Mouse (Mus musculus): Measurements from ENCODE around the gene Rpp25.

Rpp25 gene

DNA sequence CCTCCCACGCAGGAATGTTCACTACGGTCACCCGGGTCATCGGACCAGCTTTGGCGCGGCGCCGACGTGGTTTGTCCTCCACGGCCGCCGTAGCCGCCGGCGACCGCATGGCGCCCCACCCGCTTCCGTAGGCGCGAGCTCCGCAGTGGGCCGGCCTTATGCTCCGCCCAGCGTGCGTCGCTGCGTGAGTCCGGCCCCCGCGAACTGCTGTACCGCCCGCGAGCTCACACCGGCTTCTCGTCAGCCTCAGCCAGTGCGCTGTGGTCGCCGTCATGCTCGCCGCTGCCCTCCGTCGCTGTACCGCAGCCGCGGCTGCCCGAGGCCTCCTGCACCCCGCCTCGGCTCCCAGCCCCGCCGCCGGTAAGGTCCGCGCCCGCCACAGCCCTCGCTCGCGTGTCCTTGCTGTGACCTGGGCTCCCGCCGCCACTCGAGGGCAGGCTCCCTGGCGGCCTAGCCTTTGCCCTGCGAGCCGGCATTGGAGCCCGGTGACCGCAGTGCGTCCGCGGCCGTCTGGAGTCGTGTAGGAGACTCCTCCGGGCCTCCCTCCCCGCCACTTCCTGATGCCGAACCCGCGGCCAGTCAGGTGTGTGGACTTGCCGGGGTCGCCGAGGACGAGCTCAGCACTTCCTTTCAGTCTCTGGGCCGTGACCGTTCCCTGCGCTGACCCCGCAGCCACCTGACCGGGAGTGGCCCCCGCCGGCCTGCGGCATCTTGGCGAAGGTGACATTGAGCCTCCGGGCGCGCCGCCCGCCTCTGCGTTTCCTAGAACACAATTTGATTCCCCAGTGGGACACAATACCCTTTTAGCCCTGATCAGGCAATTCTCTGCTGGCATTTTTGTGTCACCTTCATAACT, 17.5 kb downstream of the Rpp25 start, which contains the start of gene Cox5a:
TSS of gene Cox5a (plus strand) at position 219 of the 856 bp plus-strand sequence.
- DNase-seq = peak; percentile 96

DNA sequence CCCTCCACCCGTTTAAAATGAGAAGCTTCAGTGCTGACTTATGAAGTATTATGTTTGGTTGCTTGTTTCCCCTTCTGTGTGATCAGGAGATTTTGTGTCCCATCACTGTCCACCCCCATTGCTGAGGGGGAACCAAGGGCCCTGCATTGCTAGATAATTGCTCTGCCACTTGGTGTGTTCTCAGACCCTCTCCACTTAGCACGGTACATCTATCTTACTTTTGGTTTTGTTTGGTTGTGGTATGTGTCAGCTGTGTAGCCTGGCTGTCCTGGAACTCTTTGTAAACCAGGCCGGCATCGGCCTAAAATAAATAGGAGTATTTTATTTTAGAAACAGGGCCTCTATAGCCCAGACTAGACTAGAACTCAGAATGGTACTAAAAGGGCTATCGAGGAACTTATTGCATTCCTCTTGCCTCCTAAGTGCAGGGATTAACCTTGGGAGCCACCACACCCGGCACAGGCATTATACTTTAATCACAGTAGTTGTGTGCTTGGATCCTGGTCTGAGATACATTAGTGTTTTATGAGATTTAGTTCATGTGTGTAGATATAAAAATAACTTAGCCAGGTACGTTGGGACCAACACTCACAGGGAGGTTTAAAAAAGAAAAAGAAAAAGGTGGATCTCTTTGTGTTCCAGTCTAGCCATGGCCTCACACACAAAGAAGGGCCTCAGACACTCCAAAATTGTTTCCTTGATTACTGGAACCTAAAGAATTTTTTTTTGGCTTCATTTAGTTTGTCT, 18.5 kb downstream of the Rpp25 start:
- no peak for DNase-seq

DNA sequence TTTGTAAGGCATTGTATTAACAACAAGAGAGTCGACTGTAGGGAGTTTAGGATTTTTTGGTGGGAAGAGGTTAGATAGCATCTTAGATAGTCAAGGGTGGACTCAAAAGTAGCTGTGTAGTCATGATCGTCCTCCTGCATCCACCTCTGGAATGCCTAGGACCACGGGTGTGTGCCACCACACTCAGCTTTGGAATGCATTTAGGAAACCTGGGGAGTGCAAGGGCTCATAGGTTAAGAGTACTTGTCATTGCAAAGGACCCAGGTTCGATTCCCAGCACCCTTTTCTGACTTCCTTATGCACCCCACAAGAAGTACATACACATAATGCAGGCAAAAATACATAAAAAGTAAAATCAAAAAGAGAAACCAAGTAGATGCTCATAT, 19.0 kb downstream of the Rpp25 start:
- no peak for DNase-seq

DNA sequence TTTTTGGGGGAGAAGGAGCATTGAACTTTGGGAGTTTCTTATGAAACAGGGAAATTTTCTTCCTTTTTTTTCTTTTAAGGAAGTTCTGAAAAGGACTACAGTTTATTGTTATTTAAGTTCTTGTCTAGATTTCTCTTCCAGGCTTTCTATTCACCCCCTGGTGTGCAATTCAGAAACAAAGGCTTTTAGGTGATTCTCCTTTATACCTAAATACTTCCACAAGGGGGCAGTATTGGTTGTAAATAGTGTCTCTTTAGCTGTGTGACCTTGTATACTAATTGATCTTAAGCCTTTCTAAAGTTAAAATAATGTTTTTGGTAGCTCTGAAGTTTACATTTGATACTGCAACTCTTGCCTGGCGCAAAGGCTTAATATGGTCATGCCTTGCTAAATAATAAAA, 19.9 kb downstream of the Rpp25 start:
- no peak for DNase-seq

DNA sequence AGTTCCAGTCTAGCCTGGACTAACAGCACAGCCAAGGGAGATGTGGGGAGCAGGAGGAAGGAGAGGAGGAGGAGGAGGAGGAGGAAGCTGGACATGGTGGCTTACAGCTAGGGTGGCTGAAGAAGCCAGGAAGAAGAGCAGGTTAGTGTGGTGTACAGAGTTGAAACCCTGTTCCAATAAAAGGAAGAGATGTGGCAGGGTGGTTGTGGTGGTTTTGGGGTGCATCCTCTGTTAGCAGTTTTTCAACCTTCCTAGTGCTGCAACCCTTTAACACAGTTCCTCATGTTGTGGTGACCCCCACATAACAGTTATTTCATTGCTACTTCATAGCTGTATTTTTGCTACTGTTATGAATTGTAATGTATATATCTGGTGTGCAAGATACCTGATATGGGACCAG, 20.6 kb downstream of the Rpp25 start:
- DNase-seq = no peak

DNA sequence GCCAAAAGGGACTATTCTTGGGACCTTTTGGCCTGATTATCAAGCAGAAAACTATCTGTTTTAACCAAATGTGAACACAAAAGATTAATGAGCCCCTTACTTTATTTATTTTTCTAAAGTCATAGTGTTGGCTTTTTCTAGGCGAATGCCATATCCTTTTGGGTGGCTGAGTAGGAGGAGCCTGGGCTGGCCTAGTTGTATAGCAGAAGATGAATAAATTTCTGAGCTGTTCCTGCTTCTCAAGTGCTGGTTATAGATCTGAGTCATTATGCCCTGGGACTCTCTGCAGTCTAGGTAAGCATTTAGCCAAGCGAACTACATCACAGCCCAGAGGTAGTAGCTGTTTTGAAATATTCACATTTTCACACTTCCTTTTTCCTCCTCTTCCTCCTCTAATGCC, 21.7 kb downstream of the Rpp25 start:
- peak; percentile 43 for DNase-seq

DNA sequence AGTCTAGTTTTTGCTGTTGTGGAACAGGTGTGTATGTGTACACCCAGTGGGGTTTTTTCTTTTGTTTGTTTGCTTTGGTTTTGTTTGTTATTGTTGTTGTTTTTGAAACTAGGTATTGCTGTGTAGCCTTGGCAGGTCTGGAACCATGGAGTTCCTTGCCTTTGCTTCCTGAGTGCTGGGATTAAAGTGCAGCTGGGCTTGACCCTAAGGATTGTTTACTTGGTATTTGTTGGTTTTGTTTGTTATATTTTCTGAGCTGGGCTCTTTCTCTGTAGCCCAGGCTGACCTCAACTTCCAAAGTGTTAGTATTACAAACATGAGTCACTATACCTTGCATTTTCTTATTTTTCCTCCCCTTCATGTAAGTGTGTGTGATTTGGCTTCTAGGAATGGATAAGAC, 22.6 kb downstream of the Rpp25 start:
- no peak for DNase-seq

DNA sequence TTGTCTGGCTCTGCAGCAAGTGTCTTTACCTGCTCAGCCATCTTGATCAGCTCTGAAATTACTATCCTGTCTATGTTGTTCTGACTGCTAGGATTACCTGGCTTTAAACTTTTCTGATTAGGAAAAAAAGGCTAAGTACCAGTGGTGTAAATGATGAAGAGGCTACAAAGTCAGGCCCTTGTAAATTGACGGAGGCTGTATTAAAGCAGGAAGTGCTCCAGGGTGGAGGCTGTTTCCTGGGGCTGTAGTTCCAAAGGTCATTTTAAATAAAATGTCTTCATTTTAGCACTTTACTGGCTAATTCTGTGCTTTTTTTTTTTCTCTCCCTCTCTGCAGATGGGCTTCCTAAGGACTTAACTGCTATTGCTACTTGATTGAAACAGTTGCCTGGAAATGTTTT, 28.1 kb downstream of the Rpp25 start:
- no peak for DNase-seq

DNA sequence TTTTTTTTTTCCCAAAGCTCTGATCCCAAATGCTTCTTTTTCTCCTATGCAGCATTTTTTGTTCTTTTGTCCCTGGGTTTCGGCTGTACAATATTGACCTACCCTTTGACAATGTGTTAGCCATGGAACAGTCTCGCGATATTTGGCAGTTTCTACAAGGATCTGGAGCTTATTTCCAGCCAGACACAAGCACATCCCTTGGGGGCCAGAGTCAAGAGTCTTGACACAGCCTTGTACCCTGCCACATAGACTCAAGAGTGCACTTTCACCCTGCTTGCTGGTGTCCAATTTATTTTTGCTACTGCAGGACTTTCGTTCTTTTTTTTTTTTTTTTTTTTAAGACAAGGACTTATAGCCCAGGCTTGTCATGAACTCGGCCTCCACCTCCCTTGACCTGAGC, 32.5 kb downstream of the Rpp25 start:
- no peak for DNase-seq

DNA sequence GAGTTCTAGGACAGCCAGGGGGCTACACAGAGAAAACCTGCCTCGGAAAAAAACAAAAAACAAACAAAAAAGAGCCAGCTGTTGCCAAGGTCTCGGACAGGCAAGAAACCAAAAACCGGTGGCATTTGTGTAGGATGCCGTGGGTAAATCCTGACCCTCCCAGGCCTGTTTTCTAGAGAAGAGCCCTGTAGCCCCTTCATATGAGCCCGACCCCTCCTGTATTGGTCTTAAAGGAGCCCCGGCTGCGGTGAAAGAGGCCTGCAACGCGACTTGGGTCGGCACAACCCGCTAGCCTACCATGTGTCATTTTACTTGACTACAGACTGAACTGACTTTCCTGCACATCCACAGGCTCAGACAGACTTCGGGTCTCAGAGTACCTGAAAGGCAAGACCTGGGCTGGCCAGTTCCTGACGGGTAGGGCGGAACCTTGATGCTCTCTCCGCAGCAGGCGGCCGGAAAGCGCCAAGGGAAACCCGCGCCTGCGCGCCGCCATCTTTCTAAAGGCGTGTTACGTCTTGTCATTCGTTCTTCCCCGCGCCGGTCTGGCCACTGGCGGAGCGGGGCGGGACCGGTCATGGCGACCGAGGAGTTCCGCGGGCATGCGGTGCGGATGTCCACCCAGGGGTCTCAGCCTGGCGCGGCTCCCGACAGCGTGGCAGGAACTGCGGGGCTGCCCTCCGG, 33.4 kb downstream of the Rpp25 start, which contains the start of gene Fam219b:
TSS of gene Fam219b (plus strand) at position 485 of the 684 bp plus-strand sequence.
- DNase-seq = peak; percentile 94

DNA sequence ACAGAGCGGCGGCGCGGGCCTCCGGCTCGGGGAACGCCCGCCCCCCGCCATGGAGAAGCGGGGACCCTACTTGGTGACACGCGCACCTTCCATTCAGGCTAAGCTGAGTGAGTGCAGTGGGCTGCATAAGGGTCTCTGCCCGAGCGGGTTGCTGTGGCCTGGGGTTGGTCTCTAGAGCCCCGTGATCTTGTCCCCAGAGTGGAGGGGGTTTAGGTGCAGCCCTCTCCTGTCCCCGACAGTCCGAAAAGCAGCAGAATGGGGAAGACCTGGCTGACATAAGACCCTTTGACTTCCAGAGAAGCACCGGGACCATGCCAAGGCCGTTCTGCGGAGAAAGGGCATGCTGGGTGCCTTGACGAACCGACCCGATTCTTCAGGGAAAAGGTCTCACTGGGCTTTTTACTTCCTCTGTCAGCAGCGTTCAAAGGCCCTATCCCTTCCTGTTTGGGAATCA, 33.9 kb downstream of the Rpp25 start:
- no peak for DNase-seq

DNA sequence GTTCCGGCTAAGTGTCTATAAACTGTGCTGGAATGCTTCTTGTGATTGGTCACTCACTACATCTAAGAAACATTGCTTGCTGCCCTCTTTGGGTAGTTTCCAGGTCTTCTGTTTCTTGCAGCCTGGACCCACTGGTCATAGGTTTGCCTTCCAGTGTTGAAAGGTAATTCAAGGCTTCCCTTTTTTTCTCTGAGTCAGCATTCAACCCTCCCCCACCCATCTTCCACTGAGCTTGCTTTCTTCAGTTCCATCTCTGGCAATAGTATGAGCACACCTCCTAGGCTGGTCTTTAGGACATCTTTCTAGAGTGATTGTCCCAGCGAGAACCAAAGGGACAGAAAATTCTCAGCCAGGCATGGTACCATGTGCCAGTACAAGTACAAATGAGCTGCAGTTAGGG, 35.7 kb downstream of the Rpp25 start:
- DNase-seq = no peak

DNA sequence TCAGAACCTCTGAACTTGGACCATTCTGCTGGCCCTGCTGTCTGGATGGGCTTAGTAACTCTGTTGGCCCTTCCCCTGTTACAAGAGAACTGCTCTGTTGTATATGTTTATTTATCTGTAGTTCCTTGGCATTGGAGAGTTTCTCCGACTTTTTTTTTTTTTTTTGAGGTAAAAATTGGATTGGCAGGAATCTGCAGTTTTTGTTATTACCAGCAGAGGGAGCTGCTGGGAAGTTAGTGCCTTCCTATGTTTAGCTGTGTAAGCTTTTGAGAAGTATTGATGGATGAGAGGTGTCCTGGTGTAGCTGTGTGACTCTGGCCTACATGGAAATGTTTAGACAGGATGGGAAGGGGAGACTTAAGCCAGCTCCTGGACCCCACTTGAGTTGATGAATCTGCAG, 37.5 kb downstream of the Rpp25 start:
- peak; percentile 52 for DNase-seq

DNA sequence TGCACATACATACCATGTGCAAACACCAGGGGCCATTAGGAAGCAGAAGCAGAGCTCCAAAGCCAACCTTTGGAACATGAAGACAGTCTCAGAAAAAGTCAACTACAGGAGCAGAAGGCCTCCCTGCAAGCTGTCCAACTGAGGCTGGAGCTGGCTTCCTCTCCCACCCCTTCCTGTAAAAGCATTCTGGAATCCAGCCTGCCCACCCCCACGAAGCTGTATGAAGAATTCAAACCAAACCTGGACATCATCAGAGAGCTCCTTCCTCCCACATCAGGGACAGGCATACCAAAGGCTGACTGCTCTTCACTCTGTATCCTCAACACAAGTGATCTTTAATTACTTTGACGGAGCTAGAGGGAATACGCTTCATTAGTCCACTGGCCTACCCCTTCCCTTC, 40.1 kb downstream of the Rpp25 start:
- DNase-seq = peak; percentile 30

DNA sequence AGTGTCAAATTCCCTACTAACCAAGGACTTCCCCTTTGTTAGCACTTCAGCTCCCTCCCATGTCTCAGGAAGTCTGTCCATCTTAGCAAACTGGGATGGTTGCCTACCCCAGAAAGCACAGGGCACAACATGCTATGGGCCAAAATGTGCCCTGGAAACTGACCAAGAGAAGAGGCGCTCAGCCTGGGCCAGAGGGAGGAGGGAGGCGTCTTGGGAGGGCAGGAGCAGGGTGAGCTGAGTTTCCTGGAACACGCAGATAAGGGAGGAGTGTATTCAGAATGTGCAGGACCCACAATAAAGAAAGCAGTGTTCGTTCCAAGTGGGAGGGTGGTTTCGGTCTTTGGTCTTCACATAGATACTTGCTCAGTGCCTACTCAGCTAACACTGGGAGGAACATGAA, 43.5 kb downstream of the Rpp25 start:
- DNase-seq = no peak

DNA sequence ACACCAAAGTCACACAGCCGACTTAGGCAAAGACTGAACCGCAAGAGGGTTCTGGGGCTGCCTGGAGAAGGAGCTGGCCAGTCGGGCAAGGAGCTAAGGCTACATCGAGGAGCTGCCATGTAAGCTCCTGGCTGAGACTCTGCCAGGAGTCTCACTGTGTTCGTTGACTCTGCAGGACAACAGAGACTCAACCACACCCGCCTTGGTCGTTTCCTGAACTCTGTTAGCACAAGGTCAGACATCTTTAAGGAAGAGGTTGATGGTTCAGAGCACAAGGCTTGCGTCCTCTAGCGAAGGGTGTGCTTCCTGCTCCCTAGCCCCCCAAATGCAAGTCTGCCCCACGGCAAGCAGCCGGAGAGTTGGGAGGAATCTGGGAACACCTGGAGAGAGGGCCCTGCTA, 44.0 kb downstream of the Rpp25 start:
- no peak for DNase-seq

DNA sequence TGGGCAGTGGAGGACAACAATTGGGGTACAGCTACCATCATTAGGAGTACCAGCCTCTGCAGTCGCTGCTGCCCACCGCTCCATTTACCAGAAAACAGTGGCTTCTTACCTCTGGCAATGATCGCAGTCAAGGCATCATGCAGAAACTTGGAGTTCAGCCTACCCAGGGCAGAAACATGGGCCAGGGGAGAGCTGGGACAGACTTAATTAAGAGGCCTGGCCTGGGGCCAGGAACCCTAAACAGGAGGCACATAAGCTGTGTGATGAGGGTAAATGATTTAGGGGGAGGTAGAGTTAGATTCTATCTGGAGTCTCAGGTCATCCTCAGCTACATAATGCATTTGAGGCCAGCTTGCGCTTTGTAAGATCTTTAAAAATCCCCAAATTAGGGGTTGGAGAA, 45.4 kb downstream of the Rpp25 start:
- DNase-seq = no peak

DNA sequence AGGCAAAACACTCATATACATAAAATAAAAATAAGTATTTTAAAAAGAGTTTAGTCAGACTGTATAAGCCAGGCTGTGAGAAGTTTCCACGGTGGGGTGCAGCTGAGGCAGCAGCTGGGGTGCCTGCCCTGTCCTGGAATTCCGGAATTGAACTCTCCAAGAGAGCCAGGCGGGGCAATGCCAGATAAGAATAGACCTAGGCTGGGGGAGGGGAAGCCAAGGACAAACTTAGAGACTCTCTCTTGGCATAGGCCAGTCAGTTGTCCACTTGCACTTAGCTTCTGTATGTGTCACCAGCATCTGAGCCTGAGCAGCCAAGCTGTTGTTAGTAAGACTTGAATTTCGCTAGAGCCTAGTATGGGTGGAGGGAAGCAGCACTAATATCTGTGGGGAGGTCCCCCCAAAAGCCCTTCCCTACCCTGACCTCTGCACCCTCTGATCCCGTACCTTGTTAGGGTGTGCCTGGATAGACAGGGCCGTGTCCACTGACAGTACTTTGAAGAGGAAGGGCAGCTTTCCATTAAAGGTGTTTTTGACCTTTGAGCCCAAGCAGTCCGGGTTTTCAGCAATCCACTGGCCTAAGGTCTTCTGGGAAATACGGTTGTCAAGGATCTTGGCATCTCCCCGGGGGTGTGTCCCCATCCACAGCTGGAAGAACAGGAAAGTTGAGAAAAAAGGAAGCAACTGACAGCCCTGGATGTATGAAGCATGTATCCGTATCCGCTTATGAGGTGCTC, 46.5 kb downstream of the Rpp25 start:
- no peak for DNase-seq

DNA sequence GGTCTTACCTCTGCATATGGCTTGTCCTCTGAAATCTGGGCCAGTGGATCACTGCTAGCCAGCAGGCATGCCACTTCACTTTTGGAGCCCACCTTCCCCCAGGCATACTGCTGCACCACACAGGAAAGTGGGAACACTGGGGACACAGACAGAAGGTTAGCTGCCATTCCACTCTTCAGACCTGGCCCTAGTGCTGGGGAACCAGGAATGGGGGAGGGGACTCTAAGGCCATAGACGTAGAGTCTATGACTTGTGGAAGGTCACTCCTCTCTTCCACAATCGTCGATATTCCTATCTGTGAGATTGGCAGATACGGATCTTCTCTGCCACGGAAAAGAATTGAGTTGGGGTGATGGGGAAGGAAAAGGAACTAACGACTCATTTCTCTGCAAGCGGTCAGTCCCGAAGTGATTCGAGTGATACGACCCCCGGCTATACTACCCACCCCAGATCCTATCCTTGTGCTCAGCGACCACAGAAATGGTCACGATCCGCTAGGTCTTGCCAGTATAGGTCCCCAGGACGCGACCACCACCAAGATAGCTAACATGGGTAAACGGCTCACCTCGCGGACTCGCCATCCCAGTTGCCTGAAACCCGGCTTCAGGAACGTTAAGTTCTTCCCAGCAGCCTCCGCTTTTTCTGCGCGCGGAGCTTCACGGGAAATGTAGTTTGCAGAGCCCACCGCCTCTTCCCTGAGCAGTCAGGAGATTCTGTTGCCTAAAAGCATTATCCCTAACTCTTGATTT, 48.5 kb downstream of the Rpp25 start, which contains the start of gene Mpi:
TSS of gene Mpi (minus strand) at position 625 of the 749 bp plus-strand sequence.
- peak; percentile 87 for DNase-seq

DNA sequence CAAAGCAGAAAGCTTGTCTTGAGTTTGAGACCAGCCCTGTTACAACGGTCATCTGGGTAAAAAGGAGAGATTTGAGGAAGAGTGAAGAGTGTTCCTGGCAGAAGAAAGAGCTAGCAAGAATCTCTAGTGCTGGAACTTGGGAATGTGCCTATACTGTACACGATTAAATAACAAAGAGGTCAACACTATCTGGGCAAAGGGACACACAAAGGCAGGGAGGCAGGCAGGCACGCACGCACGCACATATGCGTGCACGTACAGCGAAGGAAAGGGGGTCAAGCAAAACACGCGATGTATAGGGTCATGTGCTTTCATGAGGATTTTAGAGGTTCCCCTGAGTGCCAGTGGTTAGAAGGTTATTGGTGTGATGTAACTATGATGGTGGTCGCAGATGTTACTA, 49.3 kb downstream of the Rpp25 start:
- DNase-seq = no peak

DNA sequence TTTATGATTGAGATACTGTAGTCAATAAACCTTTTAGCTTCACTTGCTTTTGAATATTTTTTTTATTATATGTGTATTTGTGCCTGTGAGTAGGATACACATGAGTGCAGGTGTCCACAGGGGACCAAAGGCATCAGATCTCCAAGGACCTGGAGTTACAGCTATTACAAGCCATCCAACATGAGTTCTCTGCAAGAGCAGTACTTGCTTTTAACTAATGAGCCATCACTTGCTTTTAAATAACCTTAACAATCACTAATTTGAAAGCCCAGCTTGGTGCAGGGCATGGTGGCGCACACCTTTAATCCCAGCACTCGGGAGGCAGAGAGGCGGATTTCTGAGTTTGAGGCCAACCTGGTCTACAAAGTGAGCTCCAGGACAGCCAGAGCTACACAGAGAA, 50.9 kb downstream of the Rpp25 start:
- DNase-seq = no peak

All from right cerebral cortex, adult 18-20 months (tissue).